Mouse (Mus musculus) ES-E14 (cell line): ENCODE data around the gene Slc6a17.

Source experiments
- HCFC1 ChIP-seq: IDR thresholded peaks from 2 replicates; pipeline ENCODE4 v1.6.1; 2012; ENCODE audit warnings: low read length, inconsistent platforms, borderline replicate concordance; ENCODE audit not compliant: insufficient read depth
- MAFK ChIP-seq: IDR thresholded peaks from 2 replicates; pipeline ENCODE4 v1.6.1; 2014; ENCODE audit warnings: mild to moderate bottlenecking, low read depth, low read length, inconsistent platforms; ENCODE audit not compliant: insufficient read depth
- ZC3H11A ChIP-seq: IDR thresholded peaks from 2 replicates; pipeline ENCODE4 v1.6.1; 2012; ENCODE audit warnings: low read depth, mild to moderate bottlenecking, inconsistent platforms, low read length, borderline replicate concordance

DNA sequence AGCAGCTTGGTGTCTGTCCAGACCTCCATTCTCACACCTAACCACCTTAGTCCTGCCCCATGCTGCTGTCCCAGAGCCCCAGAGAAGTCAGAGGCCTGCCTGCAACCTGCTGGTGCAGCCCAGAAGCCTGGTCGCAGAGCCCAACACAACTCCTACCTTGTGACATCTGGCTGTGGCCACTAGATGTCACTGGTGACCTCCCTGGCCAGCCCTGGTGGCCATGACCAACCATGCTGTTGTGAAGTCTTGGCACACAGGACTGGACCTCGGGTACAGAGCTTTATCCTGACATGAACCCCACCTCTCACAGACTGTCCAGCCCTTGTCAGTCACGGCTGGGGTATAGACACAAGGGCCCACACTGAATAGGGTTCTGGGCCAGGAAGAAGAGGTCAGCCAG is 41.4 kb upstream of the Slc6a17 start:
- no peak for TF ChIP-seq MAFK
- TF ChIP-seq HCFC1, result no peak
- TF ChIP-seq ZC3H11A, result no peak
